Mouse (Mus musculus) limb, embryonic 13.5 days (tissue): ENCODE data around the gene Mtcl1. TPM values are rescaled to one million over a fixed set of nuclear protein-coding genes. Genes with fewer than 3 reads are reported as not detected.

Experiments
- ATAC-seq: fragments of 200-750 bp; cut with Nextera tagmentation; 2 replicates; pipeline ENCODE4 v1.8.0; 2017; ENCODE audit warnings: low read depth, moderate number of reproducible peaks, moderate TSS enrichment; ENCODE audit not compliant: low FRiP score
- H3K27ac ChIP-seq: fragments of 300-500 bp; sonication (generic); 2 replicates; pipeline ENCODE4 v1.5.1; 2015; ENCODE audit warnings: inconsistent platforms, mild to moderate bottlenecking, moderate library complexity
- H3K27me3 ChIP-seq: fragments of 300-500 bp; sonication (generic); 2 replicates; pipeline ENCODE4 v1.6.1; 2015; ENCODE audit warnings: mild to moderate bottlenecking, inconsistent platforms
- H3K36me3 ChIP-seq: fragments of 300-500 bp; sonication (generic); 2 replicates; pipeline ENCODE4 v1.6.1; 2015; ENCODE audit warnings: inconsistent platforms, mild to moderate bottlenecking, moderate library complexity
- H3K4me1 ChIP-seq: fragments of 300-500 bp; sonication (generic); 2 replicates; pipeline ENCODE4 v1.6.1; 2015; ENCODE audit warnings: inconsistent platforms
- H3K4me2 ChIP-seq: fragments of 300-500 bp; sonication (generic); replicated peaks from 2 replicates; pipeline ENCODE4 v1.6.1; 2015; ENCODE audit warnings: inconsistent platforms, mild to moderate bottlenecking, moderate library complexity
- H3K4me3 ChIP-seq: fragments of 300-500 bp; sonication (generic); 2 replicates; pipeline ENCODE4 v1.5.1; 2015; ENCODE audit warnings: moderate library complexity, mild to moderate bottlenecking, inconsistent platforms
- H3K9ac ChIP-seq: fragments of 300-500 bp; sonication (generic); 2 replicates; pipeline ENCODE4 v1.6.1; 2015; ENCODE audit warnings: mild to moderate bottlenecking, inconsistent platforms
- H3K9me3 ChIP-seq: fragments of 300-500 bp; sonication (generic); 2 replicates; pipeline ENCODE4 v1.6.1; 2016; ENCODE audit warnings: inconsistent platforms
- WGBS: fragments of 180-500 bp; shearing (Covaris S2); methylation state at CpG from one replicate; pipeline ENCODE4 v1.1.7; 2015; 5-methylcytosine and 5-hydroxymethylcytosine counted together
- polyA plus RNA-seq: library from polyadenylated mRNA; unstranded; fragments of >200 nt; fragmentation: Nextera tagmentation; extraction: Ambion mirVana; gene quantifications from 2 replicates; pipeline ENCODE4 v1.2.1, GENCODE M21; 2015

Mtcl1 gene
- polyA plus RNA-seq: 4.5 and 5.6 TPM in 2 replicates

- Histone ChIP-seq H3K36me3 (no peaks in the 10 kb centered on the region), H3K27ac (peak within 1 kb of the TSS; percentile 33; the same call in 1 of the 2 replicates), H3K9ac (peak within 1 kb of the TSS; percentile 84), H3K27me3 (peaks cover 44% of the 10 kb centered on the region), H3K9me3 (no peaks in the 10 kb centered on the region), H3K4me1 (peaks cover 36% of the 10 kb centered on the region), H3K4me2 (peak within 1 kb of the TSS; percentile 93), H3K4me3 (peak within 1 kb of the TSS; percentile 82)
- ATAC-seq: peak; percentile 83
- under 1% methylated on average over 74 of the region's 76 CpGs for WGBS
These were observed at the start of gene Mtcl1 for GRCm38 (mm10) chr17:66449460-66450341. Gene Mtcl1 (minus strand): TSS chr17:66449750.

GRCm38 (mm10) chr17:66498598-66498997, 49.0 kb upstream of the Mtcl1 start:
- no peaks in the 10 kb centered on the region for H3K27me3 ChIP-seq
- WGBS: 94% methylated on average over 14 of the region's 14 CpGs
- ATAC-seq: no peak
- no peak overlapping the region for H3K4me3 ChIP-seq
- H3K27ac ChIP-seq: no peak overlapping the region
- H3K9ac ChIP-seq: no peak overlapping the region
- H3K36me3 ChIP-seq: peaks cover 91% of the 10 kb centered on the region
- H3K9me3 ChIP-seq: no peaks in the 10 kb centered on the region
- no peaks in the 10 kb centered on the region for H3K4me1 ChIP-seq
- no peak overlapping the region for H3K4me2 ChIP-seq

- Histone ChIP-seq H3K27ac (no peak overlapping the region), H3K36me3 (peaks cover 84% of the 10 kb centered on the region)
- ATAC-seq: no peak
These were observed 47.0 kb upstream of the Mtcl1 start for GRCm38 (mm10) chr17:66496589-66496988.

GRCm38 (mm10) chr17:66490022-66490601, 40.6 kb upstream of the Mtcl1 start:
- Histone ChIP-seq H3K4me1 (0 out of 2 replicates have a peak, but pooled peaks cover 3% of the 10 kb centered on the region), H3K9ac (no peak overlapping the region), H3K27me3 (no peaks in the 10 kb centered on the region), H3K4me2 (no peak overlapping the region), H3K4me3 (no peak overlapping the region), H3K36me3 (peaks cover 21% of the 10 kb centered on the region), H3K27ac (no peak overlapping the region), H3K9me3 (no peaks in the 10 kb centered on the region)
- WGBS: 43% methylated on average over 10 of the region's 10 CpGs
- ATAC-seq: 0 out of 2 replicates have a peak, but pooled peaks have one; percentile 9

More at GRCm38 (mm10) chr17:66496589-66496988, 47.0 kb upstream of the Mtcl1 start:
- Histone ChIP-seq H3K4me1 (no peaks in the 10 kb centered on the region), H3K9me3 (no peaks in the 10 kb centered on the region), H3K4me2 (no peak overlapping the region), H3K27me3 (no peaks in the 10 kb centered on the region), H3K9ac (no peak overlapping the region), H3K4me3 (no peak overlapping the region)
- WGBS: 97% methylated on average over 9 of the region's 9 CpGs

- Histone ChIP-seq H3K36me3 (no peaks in the 10 kb centered on the region), H3K9ac (no peak overlapping the region), H3K27me3 (no peaks in the 10 kb centered on the region; the same call in 1 of the 2 replicates), H3K4me3 (no peak overlapping the region), H3K4me1 (0 out of 2 replicates have a peak, but pooled peaks cover 3% of the 10 kb centered on the region), H3K27ac (no peak overlapping the region), H3K9me3 (no peaks in the 10 kb centered on the region), H3K4me2 (no peak overlapping the region)
- 93% methylated on average over 6 of the region's 6 CpGs for WGBS
- ATAC-seq: no peak
These were observed 37.0 kb upstream of the Mtcl1 start for GRCm38 (mm10) chr17:66486576-66486975.

- H3K27me3 ChIP-seq: peaks cover 7% of the 10 kb centered on the region
- no peak overlapping the region for H3K9ac ChIP-seq
- no peak overlapping the region for H3K27ac ChIP-seq
- no peaks in the 10 kb centered on the region for H3K9me3 ChIP-seq
- no peaks in the 10 kb centered on the region for H3K36me3 ChIP-seq
- WGBS: 8% methylated on average over 11 of the region's 11 CpGs
- 0 out of 2 replicates have a peak, but pooled peaks cover 6% of the 10 kb centered on the region for H3K4me1 ChIP-seq
- ATAC-seq: no peak
- no peak overlapping the region for H3K4me3 ChIP-seq
- H3K4me2 ChIP-seq: peak overlapping the region; percentile 28; the same call in 1 of the 2 replicates
These were observed 36.2 kb upstream of the Mtcl1 start for GRCm38 (mm10) chr17:66485742-66486141.

- 50% methylated on average over 2 of the region's 2 CpGs for WGBS
- ATAC-seq: no peak
- Histone ChIP-seq H3K4me2 (no peak overlapping the region), H3K4me1 (peaks cover 14% of the 10 kb centered on the region), H3K4me3 (no peak overlapping the region), H3K9me3 (no peaks in the 10 kb centered on the region), H3K36me3 (no peaks in the 10 kb centered on the region), H3K9ac (no peak overlapping the region), H3K27ac (no peak overlapping the region), H3K27me3 (peaks cover 14% of the 10 kb centered on the region)
These were observed 35.4 kb upstream of the Mtcl1 start for GRCm38 (mm10) chr17:66484965-66485364.

- Histone ChIP-seq H3K36me3 (no peaks in the 10 kb centered on the region), H3K9ac (no peak overlapping the region), H3K27me3 (peaks cover 26% of the 10 kb centered on the region), H3K27ac (no peak overlapping the region), H3K4me2 (no peak overlapping the region), H3K9me3 (no peaks in the 10 kb centered on the region), H3K4me3 (no peak overlapping the region), H3K4me1 (peaks cover 14% of the 10 kb centered on the region)
- no peak for ATAC-seq
- 67% methylated on average over 9 of the region's 9 CpGs for WGBS
These were observed 34.3 kb upstream of the Mtcl1 start for GRCm38 (mm10) chr17:66483651-66484454.

- H3K27me3 ChIP-seq: peaks cover 33% of the 10 kb centered on the region
- H3K9me3 ChIP-seq: no peaks in the 10 kb centered on the region
- H3K9ac ChIP-seq: no peak overlapping the region
- WGBS: 76% methylated on average over 5 of the region's 5 CpGs
- peaks cover 14% of the 10 kb centered on the region for H3K4me1 ChIP-seq
- no peaks in the 10 kb centered on the region for H3K36me3 ChIP-seq
- no peak overlapping the region for H3K27ac ChIP-seq
- H3K4me3 ChIP-seq: no peak overlapping the region
- ATAC-seq: no peak
- H3K4me2 ChIP-seq: no peak overlapping the region
These were observed 31.7 kb upstream of the Mtcl1 start for GRCm38 (mm10) chr17:66481295-66481694.

GRCm38 (mm10) chr17:66480491-66481278, 31.1 kb upstream of the Mtcl1 start:
- Histone ChIP-seq H3K9ac (no peak overlapping the region), H3K27ac (no peak overlapping the region), H3K4me1 (peaks cover 11% of the 10 kb centered on the region), H3K9me3 (no peaks in the 10 kb centered on the region), H3K4me3 (peak overlapping the region; percentile 10; the same call in 1 of the 2 replicates), H3K27me3 (peaks cover 33% of the 10 kb centered on the region), H3K4me2 (peak overlapping the region; percentile 51), H3K36me3 (no peaks in the 10 kb centered on the region)
- WGBS: 26% methylated on average over 17 of the region's 17 CpGs
- ATAC-seq: no peak
